Mouse (Mus musculus): ENCODE measurements around the gene Ubl7. TPM values are rescaled to one million over a fixed set of nuclear protein-coding genes. Genes with fewer than 3 reads are reported as not detected.

The Ubl7 gene
- polyA plus RNA-seq, 1 experiment from 2014 or later, result 91.1 TPM

DNA sequence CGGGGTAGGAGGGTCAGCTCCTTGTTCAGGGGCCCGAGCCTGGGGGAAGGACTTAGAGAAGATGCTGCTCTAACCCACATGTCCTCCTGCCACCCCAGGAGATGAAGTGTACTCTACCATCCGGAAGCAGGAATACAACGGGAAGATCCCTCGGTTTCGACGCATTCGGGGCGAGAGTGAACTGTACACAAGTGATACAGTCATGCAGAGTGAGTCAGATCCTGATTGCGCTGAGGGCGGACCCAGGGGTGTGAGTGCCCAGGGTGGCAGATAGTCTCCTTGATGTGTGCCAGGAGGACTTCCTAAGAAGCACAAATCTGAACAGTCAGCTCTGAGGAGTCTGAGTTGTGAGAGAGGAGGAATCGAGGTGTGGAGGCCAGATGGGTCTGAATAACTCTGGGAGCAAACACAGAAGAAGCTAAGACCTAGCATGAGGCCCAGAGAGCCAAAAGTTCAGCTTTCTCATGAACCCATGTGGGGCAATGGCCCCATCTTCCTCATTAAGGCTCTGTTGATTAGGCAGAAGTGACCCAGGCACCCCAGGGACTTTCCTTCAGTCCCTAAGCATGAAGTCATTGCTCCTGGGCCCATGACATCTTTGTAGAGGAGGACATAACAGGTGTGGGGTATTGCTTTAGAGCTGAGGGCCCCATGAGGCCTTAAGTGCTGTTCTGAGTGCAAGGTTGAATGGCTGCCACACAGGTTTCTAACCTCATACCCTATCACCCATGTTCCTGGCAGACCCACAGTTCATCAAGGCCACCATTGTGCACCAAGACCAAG lies 44.4 kb downstream of the Ubl7 start:
- Histone ChIP-seq H3K36me3 (no peaks in the 10 kb centered on the region), H3K27me3 (replicated peaks) (no peaks in the 10 kb centered on the region; the same call in 1 of the 2 replicates), H3K9ac (no peak overlapping the region), H3K4me2 (replicated peaks) (no peak overlapping the region), H3K9me3 (no peaks in the 10 kb centered on the region), H3K4me3 (replicated peaks) (no peak overlapping the region), H3K4me1 (replicated peaks) (peaks cover 12% of the 10 kb centered on the region; the same call in 1 of the 2 replicates), H3K27ac (no peak overlapping the region)
- 88% methylated on average over 12 of the region's 12 CpGs for WGBS
- no peak for ATAC-seq

DNA sequence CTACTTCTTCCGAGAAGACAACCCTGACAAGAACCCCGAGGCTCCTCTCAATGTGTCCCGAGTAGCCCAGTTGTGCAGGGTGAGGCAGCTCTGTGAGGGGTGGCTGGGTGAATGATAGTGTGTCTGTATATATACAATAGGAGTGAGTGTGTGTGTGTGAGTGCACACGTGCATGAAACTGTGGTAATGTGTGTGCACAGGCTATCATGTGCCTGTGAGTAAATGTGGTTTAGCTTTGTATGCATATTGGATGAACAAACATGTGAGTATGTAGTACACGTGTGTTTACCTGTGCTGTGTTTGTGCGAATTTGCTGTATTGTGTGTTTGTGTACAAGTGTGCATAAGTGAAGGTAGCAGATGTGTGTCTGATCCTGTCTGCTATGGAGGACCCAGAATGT lies 45.0 kb downstream of the Ubl7 start:
- no peaks in the 10 kb centered on the region for H3K36me3 ChIP-seq
- 0 out of 2 replicates have a peak, but pooled peaks cover 12% of the 10 kb centered on the region for H3K4me1 ChIP-seq (replicated peaks)
- no peaks in the 10 kb centered on the region; the same call in 1 of the 2 replicates for H3K27me3 ChIP-seq (replicated peaks)
- ATAC-seq, result no peak
- WGBS, result 81% methylated on average over 6 of the region's 6 CpGs
- H3K9ac ChIP-seq, result no peak overlapping the region
- no peak overlapping the region for H3K4me2 ChIP-seq (replicated peaks)
- no peak overlapping the region for H3K4me3 ChIP-seq (replicated peaks)
- no peaks in the 10 kb centered on the region for H3K9me3 ChIP-seq
- no peak overlapping the region for H3K27ac ChIP-seq

DNA sequence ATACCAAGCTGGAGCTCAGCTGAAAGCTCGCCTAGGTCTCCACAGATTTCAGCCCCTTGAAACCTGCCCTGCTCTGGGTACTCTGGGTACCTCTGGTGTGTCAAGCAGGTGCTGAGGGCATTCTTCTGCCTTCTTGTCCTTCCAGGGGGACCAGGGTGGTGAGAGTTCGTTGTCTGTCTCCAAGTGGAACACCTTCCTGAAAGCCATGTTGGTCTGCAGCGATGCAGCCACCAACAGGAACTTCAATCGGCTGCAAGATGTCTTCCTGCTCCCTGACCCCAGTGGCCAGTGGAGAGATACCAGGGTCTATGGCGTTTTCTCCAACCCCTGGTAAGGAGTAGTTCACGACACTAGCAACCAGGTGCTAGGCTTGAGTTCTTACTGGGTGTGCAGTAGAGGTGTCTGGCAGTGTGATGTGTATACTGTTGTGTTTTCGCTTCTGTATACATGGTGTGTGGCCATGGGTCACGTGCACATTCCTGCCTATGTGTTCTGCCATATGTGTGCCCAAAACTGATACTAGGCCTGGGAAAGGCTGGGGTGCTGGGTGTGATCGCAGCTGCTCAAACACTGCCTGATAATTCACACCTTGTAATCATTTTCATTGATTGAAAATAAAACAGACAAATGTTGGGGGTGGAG lies 45.5 kb downstream of the Ubl7 start:
- Histone ChIP-seq H3K27ac (no peak overlapping the region), H3K4me2 (replicated peaks) (no peak overlapping the region), H3K4me3 (replicated peaks) (no peak overlapping the region), H3K36me3 (no peaks in the 10 kb centered on the region), H3K4me1 (replicated peaks) (0 out of 2 replicates have a peak, but pooled peaks cover 12% of the 10 kb centered on the region), H3K9ac (no peak overlapping the region), H3K27me3 (replicated peaks) (no peaks in the 10 kb centered on the region; the same call in 1 of the 2 replicates), H3K9me3 (no peaks in the 10 kb centered on the region)
- WGBS, result 76% methylated on average over 9 of the region's 9 CpGs
- peak; percentile 30; the same call in 1 of the 2 replicates for ATAC-seq

DNA sequence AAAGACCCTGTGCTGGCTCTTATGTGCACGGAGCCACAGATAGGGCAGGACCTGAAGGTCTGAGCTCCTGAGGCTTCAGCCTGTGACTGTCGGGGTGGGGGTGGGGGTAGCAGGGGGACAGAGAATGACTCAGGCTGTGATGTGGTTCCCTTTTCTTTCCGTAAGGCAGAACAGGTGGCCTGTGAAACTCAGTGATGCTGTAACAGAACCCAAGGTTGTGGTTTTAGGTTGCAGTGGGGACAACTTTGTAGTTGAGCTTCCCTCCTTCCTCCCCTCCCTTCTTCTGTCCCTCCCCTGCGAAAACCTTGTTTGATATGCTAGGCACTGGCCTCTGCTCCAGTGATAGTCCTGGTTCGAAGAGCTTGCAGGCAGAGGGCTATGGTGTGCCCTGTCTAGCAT lies 46.1 kb downstream of the Ubl7 start:
- no peak overlapping the region for H3K9ac ChIP-seq
- ATAC-seq, result no peak
- WGBS, result 72% methylated on average over 5 of the region's 5 CpGs
- H3K27ac ChIP-seq, result no peak overlapping the region
- no peak overlapping the region for H3K4me2 ChIP-seq (replicated peaks)
- H3K36me3 ChIP-seq, result no peaks in the 10 kb centered on the region
- no peak overlapping the region for H3K4me3 ChIP-seq (replicated peaks)
- H3K27me3 ChIP-seq (replicated peaks), result no peaks in the 10 kb centered on the region; the same call in 1 of the 2 replicates
- peaks cover 14% of the 10 kb centered on the region; the same call in 1 of the 2 replicates for H3K4me1 ChIP-seq (replicated peaks)
- H3K9me3 ChIP-seq, result no peaks in the 10 kb centered on the region

DNA sequence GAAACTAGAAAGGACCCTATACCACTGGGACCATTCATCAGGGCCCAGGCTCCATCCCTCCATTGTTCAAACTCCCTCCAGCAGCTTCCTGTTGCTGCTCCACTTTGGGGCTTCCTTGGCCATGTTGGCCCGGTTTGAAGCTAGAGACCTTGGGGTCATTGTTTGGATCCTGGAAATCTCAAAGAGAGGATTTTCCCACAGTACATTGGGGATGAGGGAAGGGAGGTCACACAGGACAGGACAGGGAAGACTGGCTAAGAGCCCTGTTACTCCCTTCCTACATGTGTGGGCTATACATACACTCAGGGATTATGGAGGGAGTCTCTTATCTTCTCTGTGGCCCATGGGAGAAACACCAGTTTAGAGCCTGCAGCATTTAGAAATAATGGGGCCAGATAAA lies 47.8 kb downstream of the Ubl7 start:
- peaks cover 21% of the 10 kb centered on the region; the same call in 1 of the 2 replicates for H3K4me1 ChIP-seq (replicated peaks)
- no peak overlapping the region for H3K4me3 ChIP-seq (replicated peaks)
- no peak overlapping the region for H3K4me2 ChIP-seq (replicated peaks)
- ATAC-seq, result no peak
- H3K27me3 ChIP-seq (replicated peaks), result no peaks in the 10 kb centered on the region
- H3K27ac ChIP-seq, result no peak overlapping the region
- no peak overlapping the region for H3K9ac ChIP-seq
- WGBS, result 53% methylated on average over 1 of the region's 1 CpGs
- H3K36me3 ChIP-seq, result no peaks in the 10 kb centered on the region
- H3K9me3 ChIP-seq, result no peaks in the 10 kb centered on the region

DNA sequence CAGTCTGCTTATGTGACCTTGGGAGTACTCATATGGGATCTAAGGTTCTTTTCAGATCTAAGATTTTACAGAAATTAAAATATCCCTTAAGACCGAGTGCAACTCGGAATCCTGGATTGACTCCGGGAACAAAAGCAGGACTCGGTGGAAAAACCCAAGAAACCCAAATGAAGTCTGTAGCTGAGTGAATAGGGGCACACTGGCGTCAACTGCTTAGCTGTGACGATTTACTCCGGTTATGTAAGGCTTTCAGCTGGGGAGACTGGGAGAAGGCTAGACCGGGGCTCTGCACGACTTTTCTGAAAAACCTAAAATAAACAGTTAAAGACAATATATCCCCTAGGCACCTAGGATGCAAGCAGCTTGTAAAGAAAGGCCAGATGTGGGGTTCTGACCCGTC lies 48.6 kb downstream of the Ubl7 start:
- Histone ChIP-seq H3K36me3 (no peaks in the 10 kb centered on the region), H3K4me2 (replicated peaks) (no peak overlapping the region), H3K27ac (no peak overlapping the region), H3K4me3 (replicated peaks) (no peak overlapping the region), H3K9me3 (no peaks in the 10 kb centered on the region), H3K9ac (no peak overlapping the region), H3K4me1 (replicated peaks) (peaks cover 16% of the 10 kb centered on the region; the same call in 1 of the 2 replicates), H3K27me3 (replicated peaks) (no peaks in the 10 kb centered on the region)
- no peak for ATAC-seq
- 58% methylated on average over 10 of the region's 10 CpGs for WGBS

DNA sequence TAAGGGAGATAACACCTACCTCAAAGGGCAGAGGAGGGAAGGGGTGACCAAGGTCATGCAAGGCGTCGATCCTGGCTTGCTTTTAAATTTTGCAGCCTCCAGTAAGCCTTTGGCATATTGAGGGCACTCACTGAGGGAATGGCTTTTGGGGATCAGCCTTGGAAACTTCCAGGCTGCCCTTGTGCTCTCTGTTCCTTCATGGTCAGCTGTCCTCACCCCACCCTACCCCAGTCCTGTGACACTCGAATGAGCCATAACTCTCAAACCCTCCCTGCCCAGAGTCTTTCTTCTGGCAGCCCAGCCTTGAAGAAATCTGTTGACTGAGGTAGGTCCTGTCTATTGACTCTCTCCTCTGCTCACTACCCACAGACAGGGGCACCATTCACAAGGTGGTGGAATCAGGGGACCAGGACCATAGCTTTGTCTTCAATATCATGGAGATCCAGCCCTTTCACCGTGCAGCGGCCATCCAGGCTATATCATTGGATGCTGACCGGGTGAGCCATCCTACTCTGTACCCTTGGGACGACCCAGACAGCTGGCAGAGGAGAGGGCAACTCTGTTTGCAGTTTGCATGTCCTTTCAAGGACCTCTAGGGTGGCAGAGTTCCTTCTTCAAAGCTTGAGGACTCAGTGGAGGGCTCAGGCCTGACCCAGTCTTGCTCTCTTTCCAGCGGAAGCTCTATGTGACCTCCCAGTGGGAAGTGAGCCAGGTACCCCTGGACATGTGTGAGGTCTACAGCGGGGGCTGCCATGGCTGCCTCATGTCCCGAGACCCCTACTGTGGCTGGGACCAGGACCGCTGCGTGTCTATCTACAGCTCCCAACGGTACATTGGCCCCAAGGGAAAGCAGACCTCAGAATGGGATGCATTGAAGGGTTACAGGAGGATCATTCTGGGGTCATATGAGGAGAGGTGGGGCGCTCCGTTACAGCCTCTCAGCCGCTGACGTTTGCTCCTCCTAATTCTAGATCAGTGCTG lies 49.4 kb downstream of the Ubl7 start:
- 75% methylated on average over 17 of the region's 17 CpGs for WGBS
- Histone ChIP-seq H3K4me2 (replicated peaks) (no peak overlapping the region), H3K9me3 (no peaks in the 10 kb centered on the region), H3K27me3 (replicated peaks) (no peaks in the 10 kb centered on the region), H3K27ac (no peak overlapping the region), H3K9ac (no peak overlapping the region), H3K4me1 (replicated peaks) (peaks cover 17% of the 10 kb centered on the region; the same call in 1 of the 2 replicates), H3K4me3 (replicated peaks) (no peak overlapping the region), H3K36me3 (no peaks in the 10 kb centered on the region)
- peak; percentile 37; the same call in 1 of the 2 replicates for ATAC-seq

DNA sequence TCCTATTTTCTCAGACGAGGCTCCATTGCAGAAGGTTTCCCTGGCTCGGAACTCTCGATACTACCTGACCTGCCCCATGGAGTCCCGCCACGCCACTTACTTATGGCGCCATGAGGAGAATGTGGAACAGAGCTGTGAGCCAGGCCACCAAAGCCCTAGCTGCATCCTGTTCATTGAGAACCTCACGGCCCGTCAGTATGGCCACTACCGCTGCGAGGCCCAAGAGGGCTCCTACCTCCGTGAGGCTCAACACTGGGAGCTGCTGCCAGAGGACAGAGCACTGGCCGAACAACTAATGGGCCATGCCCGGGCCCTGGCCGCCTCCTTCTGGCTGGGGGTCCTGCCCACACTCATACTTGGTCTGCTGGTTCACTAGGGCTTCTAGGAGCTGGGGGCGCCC lies 50.4 kb downstream of the Ubl7 start:
- no peak for ATAC-seq
- no peak overlapping the region for H3K9ac ChIP-seq
- peaks cover 19% of the 10 kb centered on the region; the same call in 1 of the 2 replicates for H3K4me1 ChIP-seq (replicated peaks)
- no peak overlapping the region for H3K4me3 ChIP-seq (replicated peaks)
- H3K27ac ChIP-seq, result no peak overlapping the region
- no peak overlapping the region for H3K4me2 ChIP-seq (replicated peaks)
- WGBS, result 91% methylated on average over 15 of the region's 15 CpGs
- no peaks in the 10 kb centered on the region for H3K27me3 ChIP-seq (replicated peaks)
- H3K36me3 ChIP-seq, result no peaks in the 10 kb centered on the region
- H3K9me3 ChIP-seq, result no peaks in the 10 kb centered on the region

DNA sequence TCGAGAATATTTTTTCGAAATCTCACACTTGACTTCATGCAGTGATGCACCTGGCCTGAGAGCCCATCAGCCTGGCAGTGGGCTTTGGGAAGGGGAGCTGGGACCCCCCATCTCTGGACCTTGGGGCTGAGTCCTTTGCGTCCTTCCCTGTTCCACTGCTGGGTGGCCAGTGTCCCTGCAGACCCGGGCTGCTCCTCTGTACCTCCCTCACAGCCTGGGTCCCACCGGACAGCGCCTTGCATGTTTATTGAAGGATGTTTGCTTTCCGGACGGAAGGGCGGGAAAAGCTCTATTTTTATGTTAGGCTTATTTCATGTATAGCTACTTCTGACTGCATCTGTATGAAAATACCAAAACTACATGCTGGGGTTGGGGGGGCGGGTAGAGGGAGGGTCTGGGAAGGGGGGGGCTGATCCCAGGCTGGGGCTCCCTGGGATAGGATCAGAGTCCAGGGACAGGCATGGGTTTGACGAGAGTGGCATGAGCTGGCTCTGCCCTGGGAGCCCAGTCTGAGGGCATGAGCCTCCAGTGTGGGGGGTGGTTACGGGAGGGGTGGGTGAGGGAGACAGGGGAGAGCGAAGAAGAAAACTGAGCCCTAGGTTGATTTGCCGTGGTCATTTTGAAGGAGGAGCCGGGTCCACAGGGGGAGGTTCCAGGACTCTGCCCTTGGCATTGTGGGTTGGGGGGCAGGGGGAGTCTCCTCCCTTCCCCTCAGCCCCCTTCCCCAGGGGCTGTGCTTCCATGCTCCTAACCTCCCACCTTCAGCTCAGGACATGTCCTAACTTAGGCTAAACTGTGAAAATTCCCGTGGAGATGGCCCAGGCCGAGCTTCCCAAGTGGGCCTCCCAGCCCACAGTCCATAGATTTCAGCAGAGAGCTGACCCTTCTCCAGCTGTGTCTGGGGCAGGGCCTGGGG lies 51.3 kb downstream of the Ubl7 start:
- Histone ChIP-seq H3K9ac (no peak overlapping the region), H3K4me3 (replicated peaks) (no peak overlapping the region), H3K27me3 (replicated peaks) (no peaks in the 10 kb centered on the region), H3K9me3 (no peaks in the 10 kb centered on the region), H3K4me1 (replicated peaks) (peaks cover 19% of the 10 kb centered on the region; the same call in 1 of the 2 replicates), H3K27ac (no peak overlapping the region), H3K4me2 (replicated peaks) (no peak overlapping the region), H3K36me3 (no peaks in the 10 kb centered on the region)
- no peak for ATAC-seq
- whole genome bisulfite sequencing, result 51% methylated on average over 17 of the region's 17 CpGs

DNA sequence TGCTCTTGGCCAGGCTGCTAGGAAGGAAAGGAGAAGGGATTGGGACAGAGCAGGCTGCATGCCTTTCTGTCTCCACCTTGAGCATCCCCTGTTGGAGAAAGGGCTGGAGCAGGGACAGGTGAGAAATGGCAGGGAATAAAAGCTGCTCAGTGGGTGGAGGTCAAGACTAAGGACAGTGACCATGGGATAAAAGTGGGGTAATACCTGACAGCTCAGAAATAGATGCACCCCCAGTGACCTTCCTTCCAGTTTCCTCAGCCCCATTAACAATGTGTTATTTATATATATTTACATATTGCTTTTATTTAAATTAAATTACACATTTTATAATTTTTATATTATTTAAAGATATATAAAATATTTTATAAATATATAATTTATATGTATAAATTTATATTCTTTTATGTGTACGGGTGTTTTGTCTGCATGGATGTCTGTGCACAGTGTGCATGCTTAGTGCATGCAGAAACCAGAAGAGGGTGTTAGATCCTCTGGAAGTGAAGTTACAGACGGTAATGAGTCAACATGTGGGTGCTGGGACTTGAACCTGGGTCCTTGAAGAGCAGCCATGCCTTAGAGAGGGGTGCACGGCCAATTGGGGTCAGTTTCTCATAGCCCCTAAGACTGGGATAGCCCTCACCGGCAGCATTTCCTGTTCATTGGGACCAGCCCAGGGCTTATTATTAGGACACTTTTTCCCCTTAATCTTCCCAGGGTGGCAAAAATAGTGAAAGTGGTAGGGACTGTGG lies 52.6 kb downstream of the Ubl7 start:
- no peak for ATAC-seq
- no peak overlapping the region for H3K27ac ChIP-seq
- WGBS, result 88% methylated on average over 4 of the region's 4 CpGs
- no peak overlapping the region for H3K4me3 ChIP-seq (replicated peaks)
- H3K27me3 ChIP-seq (replicated peaks), result no peaks in the 10 kb centered on the region
- no peaks in the 10 kb centered on the region for H3K36me3 ChIP-seq
- peaks cover 22% of the 10 kb centered on the region; the same call in 1 of the 2 replicates for H3K4me1 ChIP-seq (replicated peaks)
- H3K9me3 ChIP-seq, result no peaks in the 10 kb centered on the region
- no peak overlapping the region for H3K9ac ChIP-seq
- no peak overlapping the region for H3K4me2 ChIP-seq (replicated peaks)

DNA sequence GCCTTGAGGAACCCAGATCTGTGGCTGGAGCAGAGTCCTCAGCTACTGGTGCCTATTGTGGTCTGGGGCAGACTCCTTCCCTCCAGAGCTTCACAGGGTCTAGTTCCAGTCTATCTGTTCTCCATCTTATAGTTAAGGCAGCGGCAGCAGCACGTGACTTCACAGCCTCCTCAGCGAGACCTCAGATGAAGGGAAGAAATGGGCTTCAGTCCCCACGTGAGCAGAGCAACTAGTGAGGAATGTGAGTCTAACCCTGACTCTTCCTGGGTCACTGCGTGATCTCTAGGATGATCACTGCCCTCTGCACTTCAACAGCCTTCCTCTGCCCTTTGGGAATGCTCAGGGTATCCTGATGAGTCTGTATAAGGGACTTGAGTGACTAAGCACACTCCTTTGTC lies 53.2 kb downstream of the Ubl7 start:
- H3K4me1 ChIP-seq (replicated peaks), result peaks cover 25% of the 10 kb centered on the region
- no peak overlapping the region for H3K4me2 ChIP-seq (replicated peaks)
- H3K27me3 ChIP-seq (replicated peaks), result no peaks in the 10 kb centered on the region
- no peak overlapping the region for H3K4me3 ChIP-seq (replicated peaks)
- H3K9ac ChIP-seq, result no peak overlapping the region
- H3K27ac ChIP-seq, result no peak overlapping the region
- H3K36me3 ChIP-seq, result no peaks in the 10 kb centered on the region
- no peak for ATAC-seq
- WGBS, result 86% methylated on average over 5 of the region's 5 CpGs
- no peaks in the 10 kb centered on the region for H3K9me3 ChIP-seq
